Mouse (Mus musculus) kidney, adult 18-20 months (tissue): Measurements from ENCODE around the gene Usp9x.

Experiments used
- DNase-seq: peaks from one replicate; pipeline ENCODE4 v3.0.0; 2021

Gene Usp9x

DNA sequence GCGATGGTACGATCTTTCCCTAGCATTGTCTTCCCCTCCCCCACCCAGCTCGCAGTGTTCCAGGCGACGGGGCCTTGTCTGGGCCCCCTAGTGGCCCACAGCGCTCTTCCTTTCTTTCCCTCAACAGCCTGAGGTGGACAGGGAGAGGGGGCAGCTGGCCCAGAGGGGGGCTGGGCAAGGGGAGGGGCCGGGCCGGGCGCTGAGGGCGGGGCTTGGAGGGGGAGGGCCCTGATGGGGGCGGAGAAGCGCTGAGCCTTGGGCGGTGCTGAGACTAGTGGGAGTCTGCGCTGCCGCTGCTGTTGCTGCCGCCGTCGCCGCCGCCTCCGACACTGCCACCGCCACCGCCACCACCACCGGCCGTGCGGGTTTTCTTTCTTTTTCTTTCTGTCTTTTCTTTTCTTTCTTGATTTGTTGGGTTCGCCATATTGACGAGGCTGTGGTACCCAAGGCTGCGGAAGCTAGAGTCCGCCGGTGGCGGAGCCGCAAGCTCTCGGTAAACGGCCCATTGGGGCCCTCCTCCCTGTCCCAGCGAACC lies at the start of gene Usp9x:
TSS of gene Usp9x (plus strand) at position 258 of the 535 bp plus-strand sequence.
- DNase-seq: no peak

DNA sequence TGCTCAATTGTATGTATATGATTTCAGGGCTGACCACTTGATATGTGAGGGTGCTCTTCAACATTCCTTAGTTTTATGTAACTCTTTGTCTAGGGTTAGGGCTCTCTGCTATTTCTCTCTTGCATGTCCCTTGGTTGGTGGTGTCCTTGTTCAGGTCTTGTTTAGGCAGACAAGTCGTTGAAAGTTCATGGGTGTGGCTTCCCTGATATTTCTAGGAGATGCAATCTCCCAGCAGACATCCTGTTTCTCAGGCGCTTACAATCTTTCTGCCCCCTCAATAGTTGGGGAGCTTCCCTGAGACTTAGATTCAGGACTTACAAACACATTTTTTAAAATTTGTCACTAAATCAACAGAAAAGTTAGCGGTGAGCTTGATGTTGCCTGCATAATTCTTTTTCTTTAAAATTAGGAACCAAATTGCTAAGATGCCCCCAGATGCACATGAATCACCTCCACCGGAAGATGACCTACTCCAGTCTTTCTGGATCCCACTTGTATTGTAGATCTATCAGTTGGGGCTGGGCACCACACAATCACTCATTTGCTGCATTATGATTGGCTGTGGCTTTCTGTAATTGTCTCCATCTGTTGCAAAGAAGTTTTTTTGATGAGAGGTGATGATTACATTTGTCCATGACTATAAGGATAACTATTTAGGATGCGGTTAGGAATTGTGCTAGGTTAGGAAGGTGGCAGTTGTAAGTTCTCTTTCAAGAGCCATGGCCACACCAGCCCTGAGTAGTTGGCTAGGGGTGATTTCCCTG lies 48.6 kb upstream of the Usp9x start:
- DNase-seq: no peak

DNA sequence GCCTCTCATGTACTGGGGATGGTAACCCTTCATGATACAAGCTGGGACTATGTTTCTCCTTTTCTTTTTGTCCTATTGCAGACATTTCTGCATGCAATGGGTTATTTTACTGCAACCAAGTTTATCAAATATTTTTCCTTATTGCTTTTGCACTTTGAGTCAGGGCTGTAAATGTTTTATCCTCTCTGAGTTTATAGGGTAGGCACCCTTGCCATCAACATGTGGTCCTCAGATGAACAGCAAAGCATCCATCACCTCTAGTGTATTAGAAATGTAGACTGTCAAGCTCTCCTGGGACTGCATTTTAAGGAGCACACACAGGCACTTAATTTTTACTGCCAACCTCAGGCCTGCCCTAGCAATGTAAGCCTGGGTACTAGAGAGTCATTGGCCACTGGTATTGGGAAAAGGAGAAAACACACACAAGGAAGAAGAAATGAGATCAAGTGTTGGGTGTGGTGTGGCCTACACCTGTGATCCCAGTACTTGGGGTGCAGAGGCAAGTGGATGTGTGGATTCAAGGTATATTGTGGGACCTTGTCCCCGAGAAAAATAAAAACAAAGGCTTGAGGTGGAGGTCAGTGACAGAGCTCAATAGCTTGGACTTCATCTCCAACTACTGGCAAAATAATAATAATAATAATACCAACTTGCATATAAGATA lies 46.6 kb upstream of the Usp9x start:
- no peak for DNase-seq

DNA sequence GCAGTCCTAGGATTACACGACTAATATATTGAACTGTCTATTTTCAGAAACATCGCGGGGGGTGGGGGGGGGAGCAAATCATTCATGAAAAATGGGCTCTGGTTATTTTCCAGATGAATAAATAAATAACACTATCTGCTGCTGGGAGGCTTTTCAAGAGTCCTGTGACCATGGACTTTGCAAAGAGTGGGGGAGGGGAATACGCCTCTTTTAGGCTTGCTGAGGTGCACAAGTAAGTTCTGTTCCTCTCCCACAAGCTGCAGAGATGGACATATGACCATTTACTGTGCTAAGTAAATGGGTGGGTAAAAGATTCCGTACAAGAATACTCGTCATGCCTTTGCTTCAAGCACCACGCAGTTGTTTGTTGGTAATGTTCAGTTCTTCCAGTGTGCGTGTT lies 46.0 kb upstream of the Usp9x start:
- no peak for DNase-seq

DNA sequence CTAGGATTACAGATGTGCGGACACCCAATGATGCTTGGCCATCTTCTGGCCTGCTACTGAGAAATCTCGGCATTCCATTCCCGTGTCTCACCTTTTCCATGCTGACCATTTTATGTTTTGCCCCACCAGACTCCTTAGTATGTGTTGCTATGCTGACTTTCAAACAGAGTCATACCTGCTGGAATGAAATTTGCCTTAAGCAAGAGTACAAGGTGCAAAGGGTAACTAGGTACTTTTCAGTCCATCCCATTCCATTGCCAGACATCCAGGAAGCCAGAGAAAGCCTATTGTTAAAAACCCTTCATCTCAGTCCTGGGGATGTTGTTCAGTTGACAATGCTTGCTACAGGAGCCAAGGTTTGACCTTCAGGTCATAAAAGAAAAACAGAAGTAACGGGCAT lies 43.1 kb upstream of the Usp9x start:
- DNase-seq: no peak

DNA sequence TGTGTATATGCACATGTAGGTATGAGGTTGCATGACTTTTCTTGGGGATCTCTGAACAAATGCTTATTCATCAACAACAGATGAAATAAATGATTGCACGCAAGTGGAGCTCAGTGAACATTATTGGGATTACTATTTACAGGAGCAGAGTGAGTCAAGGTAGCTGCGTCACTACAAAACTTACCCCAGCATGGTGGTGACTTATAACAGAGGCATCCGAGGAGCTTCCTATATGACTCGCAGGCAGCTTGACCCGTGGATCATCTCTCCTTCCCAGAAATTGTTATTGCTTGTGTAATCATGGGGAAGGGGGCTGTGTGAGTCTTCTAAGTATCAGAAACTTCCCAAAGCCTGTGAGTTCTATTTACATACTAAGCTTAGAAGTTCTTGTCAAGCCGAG lies 41.3 kb upstream of the Usp9x start:
- no peak for DNase-seq

DNA sequence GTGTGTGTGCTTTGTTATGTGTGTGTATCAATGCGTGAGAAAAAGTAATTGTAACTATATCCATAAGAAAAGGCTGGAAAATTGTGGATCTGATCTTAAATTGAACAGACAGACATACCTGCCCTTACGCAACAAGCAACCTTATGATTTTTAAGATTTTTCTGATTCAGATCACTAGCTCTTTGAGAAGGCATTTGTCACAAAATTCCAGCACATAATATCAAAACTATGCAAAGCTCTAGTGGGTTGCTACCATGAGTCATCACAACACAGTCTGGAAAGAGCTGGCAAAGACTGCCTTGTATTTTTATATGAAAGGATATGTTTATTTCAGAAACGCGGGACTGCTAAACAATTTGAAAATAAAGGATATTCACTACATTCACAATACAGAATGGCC lies 34.2 kb upstream of the Usp9x start:
- DNase-seq: no peak

DNA sequence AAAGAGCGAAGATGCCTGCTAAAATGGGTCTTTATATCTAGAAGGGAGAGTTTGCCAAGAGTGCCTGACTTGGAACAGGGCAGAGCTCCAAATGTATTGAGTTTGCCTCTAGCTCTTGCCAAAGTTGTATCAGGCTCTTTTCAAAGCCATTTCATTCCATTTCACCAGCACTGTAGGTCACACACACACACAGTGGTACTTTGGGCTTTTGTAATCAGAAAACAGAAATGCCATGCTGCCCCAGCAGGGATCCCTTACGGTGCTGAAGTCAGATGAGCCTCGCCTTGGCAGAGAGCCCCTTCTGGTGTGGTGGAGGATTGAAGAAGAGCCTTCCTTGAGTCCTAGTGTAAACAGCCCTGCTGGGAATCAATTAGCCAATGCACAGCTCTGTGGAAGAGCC lies 32.1 kb upstream of the Usp9x start:
- DNase-seq: no peak

DNA sequence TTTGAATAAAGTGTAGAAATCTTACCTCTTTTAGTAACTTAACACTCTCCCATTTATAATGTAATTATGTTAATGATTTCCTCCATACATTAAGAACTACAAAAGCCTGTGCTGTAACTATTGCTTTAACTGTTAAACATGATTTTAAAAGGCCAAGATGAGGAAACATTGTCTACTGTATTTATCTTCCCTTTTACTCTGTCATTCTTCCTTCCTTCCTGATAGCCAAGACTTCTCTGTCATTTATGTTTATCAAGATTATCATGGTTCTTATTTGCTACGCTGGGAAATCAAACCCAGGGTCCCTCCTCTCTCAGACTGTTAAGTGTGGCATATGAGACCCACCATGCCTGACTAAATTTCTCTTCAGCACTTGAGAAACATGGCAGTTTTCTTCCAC lies 30.9 kb upstream of the Usp9x start:
- DNase-seq: no peak

DNA sequence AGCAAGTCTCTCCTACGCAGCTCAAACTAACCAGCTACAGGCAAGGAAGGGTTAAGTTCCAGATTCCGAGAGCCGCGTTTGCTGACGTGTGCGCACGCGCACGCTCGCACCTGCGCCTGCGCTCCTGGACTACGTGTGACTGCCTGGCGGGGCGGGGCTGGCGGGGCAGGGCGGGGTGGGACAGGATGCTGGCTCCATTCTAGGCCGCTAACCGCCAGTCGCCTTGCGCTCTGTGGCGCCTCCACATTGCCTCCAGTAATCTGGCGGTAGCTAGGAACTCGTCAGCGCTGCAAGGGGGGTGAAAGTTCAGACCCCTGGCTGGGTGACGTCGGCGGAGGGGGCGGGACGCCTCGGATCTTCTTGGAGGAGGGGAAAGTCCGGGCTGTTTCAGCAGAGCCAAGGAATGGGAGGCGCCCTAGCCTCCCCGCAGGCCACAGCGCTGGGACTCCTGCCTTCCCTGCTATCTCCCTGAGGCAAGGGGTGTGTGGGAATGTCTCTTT lies 29.6 kb upstream of the Usp9x start:
- DNase-seq: peak; percentile 92

DNA sequence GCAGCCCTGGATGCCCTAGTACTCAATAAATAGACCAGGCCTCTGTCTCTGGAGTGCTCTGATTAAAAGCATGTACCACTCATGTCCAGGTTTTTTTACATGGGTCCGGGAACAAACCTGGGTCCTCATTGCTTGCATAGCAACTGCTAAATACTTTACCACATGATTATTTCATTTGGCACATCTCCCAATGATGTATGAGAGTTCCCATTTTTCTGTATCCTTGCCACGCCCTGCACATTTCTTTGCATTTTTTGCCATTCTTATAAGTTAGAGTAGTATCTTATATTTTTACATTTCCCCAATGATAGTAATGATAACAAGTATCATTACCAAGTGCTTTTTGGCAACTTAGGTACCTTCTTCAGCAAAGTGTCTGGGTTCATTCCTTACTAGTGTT lies 27.5 kb upstream of the Usp9x start:
- DNase-seq: no peak

DNA sequence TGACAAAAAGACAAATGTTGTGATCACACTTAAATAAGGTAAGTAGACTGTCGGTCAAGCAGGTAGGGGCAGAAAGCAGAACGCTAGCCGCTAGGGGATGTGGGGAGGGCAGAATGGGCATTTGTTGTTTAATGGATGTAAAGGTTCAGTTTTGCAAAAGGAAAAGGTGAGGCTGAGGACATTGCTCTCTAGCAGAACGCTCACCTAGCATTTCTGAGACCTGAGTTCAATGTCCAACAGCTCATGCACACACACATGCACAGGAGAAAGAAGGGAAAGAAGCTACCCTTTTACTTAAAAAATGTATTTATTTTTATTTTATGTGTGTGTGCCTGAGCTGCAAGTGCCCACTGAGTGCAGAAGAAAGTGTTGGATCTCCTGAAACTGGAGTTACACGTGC lies 26.6 kb upstream of the Usp9x start:
- DNase-seq: no peak

DNA sequence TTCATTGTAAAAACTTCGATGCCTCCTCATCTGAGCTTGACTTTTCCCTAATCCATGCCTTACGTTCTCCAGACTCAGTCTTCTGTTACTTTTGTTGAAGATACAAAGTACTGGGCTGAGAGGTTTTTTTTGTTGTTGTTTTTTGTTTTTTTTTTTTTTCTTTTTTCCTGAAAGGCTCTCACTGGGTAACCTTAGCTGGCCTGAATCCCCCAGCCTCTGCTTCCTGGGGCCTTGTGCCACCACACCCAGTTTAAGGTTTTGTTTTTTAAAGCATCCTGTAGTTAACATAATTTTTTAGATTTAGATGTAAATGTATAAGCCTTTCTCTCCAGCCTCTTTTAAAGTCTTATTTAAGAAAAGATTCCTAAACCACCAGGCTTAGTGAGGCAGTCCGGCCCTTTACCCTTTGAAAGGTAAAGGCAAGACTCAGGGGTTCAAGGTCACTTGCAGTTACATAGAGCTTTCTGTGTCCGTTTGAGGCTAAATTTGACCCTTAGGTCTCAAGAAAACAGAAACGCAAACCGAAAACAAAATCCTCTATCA lies 24.3 kb upstream of the Usp9x start:
- DNase-seq: no peak

DNA sequence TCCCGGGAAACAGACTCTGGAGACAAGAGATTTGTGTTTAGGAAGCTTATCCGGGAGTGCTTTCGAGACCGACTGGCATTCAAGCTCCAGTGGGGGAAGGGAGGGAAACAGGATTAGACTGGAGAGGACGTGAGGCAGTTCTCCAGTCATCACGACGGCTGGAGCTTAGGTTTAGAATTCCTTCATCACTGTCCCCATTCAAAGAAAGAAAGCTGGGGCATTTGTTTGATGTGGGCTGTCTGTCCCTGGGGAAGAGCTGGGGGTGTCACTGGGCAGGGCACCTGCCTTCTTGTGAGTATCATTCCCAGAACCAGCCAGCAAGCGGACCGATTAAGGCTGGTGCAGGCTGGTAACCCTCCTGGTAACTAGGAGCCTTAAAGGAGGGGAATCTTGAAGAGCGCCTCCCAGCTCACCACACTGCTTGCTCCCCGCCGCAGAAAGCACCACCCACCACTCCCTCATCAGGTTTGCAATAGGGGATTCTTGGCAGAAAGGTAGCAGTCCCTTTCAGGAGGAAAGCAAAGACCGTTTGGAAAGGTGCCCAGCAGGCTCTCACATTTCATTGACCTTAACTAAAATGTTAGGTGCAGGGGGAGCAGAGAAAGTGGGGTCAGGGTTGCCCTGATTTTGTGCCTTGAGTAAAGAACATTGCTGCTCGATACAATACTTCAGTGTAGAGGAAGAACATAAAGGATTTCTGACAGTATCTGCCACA lies 23.5 kb upstream of the Usp9x start:
- peak; percentile 30 for DNase-seq

DNA sequence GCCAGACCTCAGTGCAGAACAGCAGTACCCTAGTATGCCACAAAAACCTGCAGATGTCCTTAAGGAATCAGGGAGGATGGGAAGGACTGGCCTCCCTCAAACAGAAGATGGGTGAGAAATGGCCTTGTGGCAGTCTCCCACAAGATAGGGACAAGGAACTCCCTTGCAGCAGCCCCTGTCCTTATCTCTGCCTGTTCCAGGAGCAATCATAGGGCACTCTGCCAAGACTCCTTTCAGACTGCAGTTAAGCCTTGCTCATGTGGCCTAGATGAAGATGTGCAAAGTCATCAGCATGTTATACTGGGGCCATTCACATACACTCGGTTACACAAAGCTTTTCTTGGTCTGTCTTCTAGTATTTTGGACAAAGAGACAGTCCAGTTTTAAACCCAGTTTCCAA lies 16.7 kb upstream of the Usp9x start:
- DNase-seq: no peak

DNA sequence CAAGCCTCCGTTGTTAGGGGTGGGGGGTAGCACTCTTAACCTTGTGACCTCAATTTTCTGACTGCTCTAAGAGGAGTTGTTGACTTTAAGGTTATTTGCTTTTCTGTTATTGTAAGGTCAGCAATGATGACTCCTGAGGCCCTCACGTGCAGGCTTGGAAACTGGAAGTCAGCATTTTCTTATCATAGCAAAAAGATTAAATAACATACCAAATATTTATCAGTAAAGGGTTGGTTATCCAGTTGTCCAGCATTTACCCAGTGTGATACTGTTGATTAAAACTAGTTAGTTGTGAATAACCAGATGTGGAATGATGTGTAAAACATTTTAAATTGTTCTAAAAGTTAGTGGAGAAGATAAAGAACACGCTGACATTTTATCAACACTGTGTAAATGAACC lies 9.3 kb upstream of the Usp9x start:
- no peak for DNase-seq

DNA sequence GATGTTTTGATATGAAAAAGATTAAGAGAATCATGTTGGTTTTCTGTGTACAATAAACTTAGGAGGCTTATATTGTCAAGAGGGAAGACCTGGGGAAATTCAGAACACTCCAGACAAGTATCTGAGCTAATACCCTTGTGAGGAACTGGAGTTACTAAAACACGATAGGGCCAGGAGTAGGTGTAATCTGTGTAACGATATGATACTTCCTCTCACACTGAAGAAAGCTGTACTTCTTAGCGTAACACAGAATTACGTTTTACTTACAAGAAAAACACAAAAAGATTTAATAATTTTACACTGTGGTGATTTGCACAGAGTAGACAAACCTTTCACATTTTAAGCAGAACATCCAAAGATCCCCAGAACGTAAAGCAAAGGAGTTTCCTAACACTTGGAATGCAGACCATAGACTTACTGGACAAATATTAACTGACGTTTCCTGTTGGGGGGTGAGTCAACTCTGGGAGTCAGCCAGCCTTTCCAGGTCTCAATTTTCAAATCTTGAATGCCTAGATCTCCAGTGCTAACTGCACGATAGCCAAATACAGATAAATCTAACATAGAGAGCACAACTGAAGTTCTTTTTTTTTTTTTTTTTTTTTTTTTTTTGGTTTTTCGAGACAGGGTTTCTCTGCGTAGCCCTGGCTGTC lies 6.9 kb upstream of the Usp9x start:
- DNase-seq: no peak

DNA sequence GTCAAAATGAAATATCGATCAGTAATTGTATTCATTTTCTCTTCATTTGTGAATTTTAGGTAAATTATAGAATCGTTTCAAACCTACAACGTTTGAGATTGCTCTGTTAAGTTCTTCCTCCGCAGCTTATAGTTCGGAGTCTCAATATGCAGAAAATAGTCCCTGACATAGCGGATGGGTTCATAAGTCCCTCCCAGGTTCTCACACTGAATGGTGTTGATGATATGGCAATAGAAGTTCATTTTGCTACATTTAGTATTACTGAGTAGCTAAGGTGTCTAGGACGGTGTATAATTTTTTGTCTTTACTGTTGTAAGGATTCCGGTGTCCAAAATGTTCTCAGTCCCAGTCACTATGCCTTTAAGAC lies 1.1 kb upstream of the Usp9x start:
- no peak for DNase-seq

DNA sequence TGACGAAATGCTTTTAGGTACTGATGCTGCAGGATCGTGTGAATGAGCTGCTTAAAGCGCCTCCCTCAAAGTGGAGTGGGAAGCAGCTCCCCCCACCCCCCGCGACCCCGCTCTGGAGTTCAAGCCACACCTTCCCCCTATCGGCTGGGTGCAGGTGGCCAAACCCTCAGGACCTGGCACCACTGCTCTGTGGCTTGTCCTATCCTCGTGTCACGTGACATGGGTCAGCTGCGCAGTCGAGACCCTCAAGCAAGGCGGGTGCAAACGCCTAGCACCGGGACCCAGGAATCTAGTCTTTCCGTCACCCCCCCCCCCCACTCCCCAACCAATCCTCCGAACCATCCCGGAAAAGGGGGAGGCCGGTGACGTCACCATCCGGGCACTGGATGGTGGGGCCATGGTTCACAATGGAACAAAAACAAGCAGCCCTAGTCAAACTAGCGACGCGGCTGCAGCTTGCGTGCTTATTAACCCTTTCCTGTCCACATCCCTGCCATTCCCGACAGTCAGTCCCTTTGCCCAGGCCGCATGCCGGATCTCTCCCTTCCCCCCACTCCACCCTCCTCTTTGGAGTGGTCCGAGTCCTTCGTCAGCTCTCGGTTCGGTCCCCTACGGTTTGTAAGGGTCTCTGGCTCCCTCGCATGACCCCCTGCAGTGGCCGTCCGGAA lies 591 bp upstream of the Usp9x start:
- peak; percentile 90 for DNase-seq

DNA sequence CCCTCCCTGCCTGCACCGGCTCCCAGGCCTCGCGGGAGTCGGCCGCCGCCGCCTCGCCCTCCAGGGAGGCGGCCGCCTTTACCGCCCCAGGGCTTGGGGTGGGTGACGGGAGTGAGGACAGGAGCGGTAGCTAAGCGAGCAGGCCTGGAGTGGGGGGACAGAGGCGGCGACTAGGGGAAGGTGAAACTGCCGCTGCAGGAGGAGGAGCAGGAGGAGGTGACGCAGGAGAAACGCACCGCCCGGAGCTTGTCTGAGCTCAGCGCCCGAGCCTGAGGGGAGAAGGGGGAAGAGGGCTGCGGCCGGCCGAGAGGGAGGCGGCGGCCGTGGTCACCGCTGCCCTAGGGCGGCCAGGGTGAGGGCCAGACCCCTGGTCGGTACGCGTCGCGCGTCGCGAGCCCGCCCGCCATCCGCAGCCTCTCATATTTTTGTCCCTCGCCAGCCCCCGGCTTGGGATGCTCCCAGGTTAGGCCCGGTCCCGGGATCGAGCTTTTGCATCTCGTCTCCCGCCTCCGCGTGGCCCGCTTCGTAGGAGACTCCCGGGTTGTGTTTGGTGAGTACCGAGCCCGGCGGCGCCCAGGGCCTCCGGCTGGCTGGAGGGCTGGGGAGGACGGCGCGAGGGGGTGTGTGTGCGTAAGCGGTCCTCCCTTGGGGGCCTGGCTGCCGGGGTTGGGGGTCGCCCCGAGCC lies 620 bp downstream of the Usp9x start:
- DNase-seq: peak; percentile 72

DNA sequence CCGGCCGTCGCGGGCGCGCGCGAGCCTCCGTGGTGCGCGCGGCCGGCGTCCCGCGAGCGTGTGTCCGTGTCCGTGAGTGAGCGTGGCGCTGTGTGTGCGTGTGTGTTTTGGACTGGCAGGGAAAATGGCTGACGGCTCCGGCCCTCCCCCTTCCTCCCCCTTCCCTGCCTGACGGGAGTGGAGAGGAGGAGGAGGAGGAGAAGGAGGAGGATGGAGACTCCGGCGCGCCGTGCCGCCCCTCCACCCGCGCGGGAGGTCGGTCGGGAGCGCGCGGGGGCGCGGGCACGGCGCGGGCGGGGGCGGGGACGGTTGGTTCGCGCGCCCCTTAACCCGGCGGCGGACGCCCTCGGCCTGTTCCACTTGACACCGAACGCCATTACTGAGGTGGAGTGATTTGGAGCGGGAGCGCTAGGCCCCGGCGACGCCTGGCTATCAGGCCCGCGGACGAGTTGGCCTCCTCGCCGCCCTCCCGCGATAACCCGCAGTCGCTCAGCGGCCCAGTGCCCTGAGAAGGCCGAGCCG lies 1.2 kb downstream of the Usp9x start:
- peak; percentile 80 for DNase-seq
